Mouse (Mus musculus) midbrain, embryonic 11.5 days (tissue): ENCODE results near the gene Eps15. TPM values are rescaled to one million over a fixed set of nuclear protein-coding genes. Genes with fewer than 3 reads are reported as not detected.

Source experiments
- ATAC-seq: fragments of 200-750 bp; cut with Nextera tagmentation; 2 replicates; pipeline ENCODE4 v1.8.0; 2017; ENCODE audit warnings: moderate TSS enrichment, moderate library complexity; ENCODE audit not compliant: low FRiP score
- DNase-seq: peaks from one replicate; pipeline ENCODE4 v3.0.0; 2015; ENCODE audit warnings: low spot score; ENCODE audit errors: missing footprints
- H3K27ac ChIP-seq: fragments of 300-500 bp; sonication (generic); 2 replicates; pipeline ENCODE4 v1.5.1; 2014; ENCODE audit warnings: low read depth, low read length
- H3K27me3 ChIP-seq: fragments of 300-500 bp; sonication (generic); 2 replicates; pipeline ENCODE4 v1.6.1; 2014; ENCODE audit warnings: mild to moderate bottlenecking, low read length, moderate library complexity, mixed read lengths; ENCODE audit not compliant: control insufficient read depth, insufficient read depth
- H3K36me3 ChIP-seq: fragments of 300-500 bp; sonication (generic); 2 replicates; pipeline ENCODE4 v1.6.1; 2014; ENCODE audit warnings: mild to moderate bottlenecking, low read length, moderate library complexity, mixed read lengths; ENCODE audit not compliant: control insufficient read depth, insufficient read depth
- H3K4me1 ChIP-seq: fragments of 300-500 bp; sonication (generic); 2 replicates; pipeline ENCODE4 v1.6.1; 2014; ENCODE audit warnings: low read length; ENCODE audit not compliant: control insufficient read depth, insufficient read depth
- H3K4me2 ChIP-seq: fragments of 300-500 bp; sonication (generic); 2 replicates; pipeline ENCODE4 v1.6.1; 2014; ENCODE audit warnings: mild to moderate bottlenecking, moderate library complexity
- H3K4me3 ChIP-seq: fragments of 300-500 bp; sonication (generic); 2 replicates; pipeline ENCODE4 v1.5.1; 2014; ENCODE audit warnings: low read depth, low read length
- H3K9ac ChIP-seq: fragments of 300-500 bp; sonication (generic); 2 replicates; pipeline ENCODE4 v1.6.1; 2014; ENCODE audit warnings: low read length
- H3K9me3 ChIP-seq: fragments of 300-500 bp; sonication (generic); 2 replicates; pipeline ENCODE4 v1.6.1; 2016; ENCODE audit warnings: low read length; ENCODE audit not compliant: control insufficient read depth
- WGBS: fragments of 180-500 bp; shearing (Covaris S2); extraction: QIAGEN DNeasy Blood & Tissue Kit; methylation state at CpG from one replicate; pipeline ENCODE4 v1.1.7; 2014; 5-methylcytosine and 5-hydroxymethylcytosine counted together
- polyA plus RNA-seq: library from polyadenylated mRNA; unstranded; fragments of >200 nt; fragmentation: Nextera tagmentation; extraction: Ambion mirVana; gene quantifications from 2 replicates; pipeline ENCODE4 v1.2.1, GENCODE M21; 2014

The Eps15 gene
- polyA plus RNA-seq, 1 experiment from 2014 or later, result 51.9 TPM

GRCm38 (mm10) chr4:109245016-109245620, 35.0 kb upstream of the Eps15 start:
- 82% methylated on average over 6 of the region's 6 CpGs for WGBS

GRCm38 (mm10) chr4:109251605-109252004, 28.5 kb upstream of the Eps15 start:
- WGBS, result 51% methylated on average over 3 of the region's 3 CpGs
- ATAC-seq, result no peak
- Histone ChIP-seq H3K27ac (no peak overlapping the region), H3K36me3 (no peaks in the 10 kb centered on the region), H3K4me2 (no peak overlapping the region), H3K4me3 (no peak overlapping the region), H3K9ac (no peak overlapping the region), H3K27me3 (no peaks in the 10 kb centered on the region), H3K9me3 (no peaks in the 10 kb centered on the region), H3K4me1 (no peaks in the 10 kb centered on the region)
- DNase-seq, result no peak

More at GRCm38 (mm10) chr4:109245016-109245620, 35.0 kb upstream of the Eps15 start:
- DNase-seq (no peak), ATAC-seq (no peak)
- Histone ChIP-seq H3K27me3 (no peaks in the 10 kb centered on the region), H3K4me3 (no peak overlapping the region), H3K9me3 (no peaks in the 10 kb centered on the region), H3K9ac (no peak overlapping the region), H3K4me2 (no peak overlapping the region), H3K36me3 (no peaks in the 10 kb centered on the region), H3K27ac (no peak overlapping the region), H3K4me1 (no peaks in the 10 kb centered on the region)

GRCm38 (mm10) chr4:109252199-109252598, 27.9 kb upstream of the Eps15 start:
- DNase-seq (no peak), ATAC-seq (no peak)
- Histone ChIP-seq H3K4me3 (no peak overlapping the region), H3K27ac (no peak overlapping the region), H3K4me1 (no peaks in the 10 kb centered on the region), H3K4me2 (no peak overlapping the region), H3K36me3 (no peaks in the 10 kb centered on the region), H3K9me3 (no peaks in the 10 kb centered on the region), H3K9ac (no peak overlapping the region), H3K27me3 (no peaks in the 10 kb centered on the region)
- WGBS, result 85% methylated on average over 4 of the region's 4 CpGs

GRCm38 (mm10) chr4:109253664-109254151, 26.4 kb upstream of the Eps15 start:
- no peaks in the 10 kb centered on the region for H3K36me3 ChIP-seq
- WGBS, result 82% methylated on average over 11 of the region's 11 CpGs
- no peaks in the 10 kb centered on the region for H3K27me3 ChIP-seq
- no peak overlapping the region for H3K4me2 ChIP-seq
- DNase-seq, result no peak
- no peak overlapping the region for H3K4me3 ChIP-seq
- ATAC-seq, result no peak
- H3K27ac ChIP-seq, result no peak overlapping the region
- no peaks in the 10 kb centered on the region for H3K4me1 ChIP-seq
- no peak overlapping the region for H3K9ac ChIP-seq
- no peaks in the 10 kb centered on the region for H3K9me3 ChIP-seq

- Histone ChIP-seq H3K27me3 (no peaks in the 10 kb centered on the region), H3K4me1 (no peaks in the 10 kb centered on the region), H3K36me3 (no peaks in the 10 kb centered on the region), H3K4me3 (no peak overlapping the region), H3K9ac (no peak overlapping the region), H3K27ac (no peak overlapping the region), H3K9me3 (no peaks in the 10 kb centered on the region), H3K4me2 (no peak overlapping the region)
- WGBS, result 84% methylated on average over 5 of the region's 5 CpGs
- no peak for ATAC-seq
- DNase-seq, result no peak
These were observed 25.6 kb upstream of the Eps15 start for GRCm38 (mm10) chr4:109254511-109254910.

- DNase-seq (no peak), ATAC-seq (no peak)
- Histone ChIP-seq H3K4me2 (no peak overlapping the region), H3K27ac (no peak overlapping the region), H3K4me1 (no peaks in the 10 kb centered on the region), H3K4me3 (no peak overlapping the region), H3K9me3 (no peaks in the 10 kb centered on the region), H3K27me3 (no peaks in the 10 kb centered on the region), H3K36me3 (no peaks in the 10 kb centered on the region), H3K9ac (no peak overlapping the region)
- WGBS, result 88% methylated on average over 2 of the region's 2 CpGs
These were observed 24.7 kb upstream of the Eps15 start for GRCm38 (mm10) chr4:109255321-109255720.

GRCm38 (mm10) chr4:109255727-109256417, 24.2 kb upstream of the Eps15 start:
- no peak for ATAC-seq
- no peaks in the 10 kb centered on the region for H3K9me3 ChIP-seq
- no peak overlapping the region for H3K4me2 ChIP-seq
- no peaks in the 10 kb centered on the region for H3K36me3 ChIP-seq
- no peak for DNase-seq
- no peak overlapping the region for H3K27ac ChIP-seq
- no peak overlapping the region for H3K4me3 ChIP-seq
- H3K9ac ChIP-seq, result no peak overlapping the region
- no peaks in the 10 kb centered on the region for H3K27me3 ChIP-seq
- WGBS, result 84% methylated on average over 11 of the region's 11 CpGs
- H3K4me1 ChIP-seq, result no peaks in the 10 kb centered on the region

GRCm38 (mm10) chr4:109256791-109257190, 23.3 kb upstream of the Eps15 start:
- H3K4me1 ChIP-seq, result no peaks in the 10 kb centered on the region
- H3K27me3 ChIP-seq, result no peaks in the 10 kb centered on the region
- no peaks in the 10 kb centered on the region for H3K9me3 ChIP-seq
- WGBS, result 84% methylated on average over 6 of the region's 6 CpGs
- H3K4me2 ChIP-seq, result no peak overlapping the region
- H3K4me3 ChIP-seq, result no peak overlapping the region
- no peak for DNase-seq
- ATAC-seq, result no peak
- no peak overlapping the region for H3K27ac ChIP-seq
- no peaks in the 10 kb centered on the region for H3K36me3 ChIP-seq
- no peak overlapping the region for H3K9ac ChIP-seq

- ATAC-seq (no peak), DNase-seq (no peak)
- Histone ChIP-seq H3K27ac (no peak overlapping the region), H3K4me3 (no peak overlapping the region), H3K27me3 (no peaks in the 10 kb centered on the region), H3K9ac (no peak overlapping the region), H3K36me3 (no peaks in the 10 kb centered on the region), H3K9me3 (no peaks in the 10 kb centered on the region), H3K4me1 (no peaks in the 10 kb centered on the region), H3K4me2 (no peak overlapping the region)
These were observed 22.4 kb upstream of the Eps15 start for GRCm38 (mm10) chr4:109257639-109258038.
